Mouse (Mus musculus): ENCODE measurements around the gene Arhgap10. TPM values are rescaled to one million over a fixed set of nuclear protein-coding genes. Genes with fewer than 3 reads are reported as not detected.

The Arhgap10 gene
- polyA plus RNA-seq, 1 experiment from 2014 or later, result 26.3 TPM

GRCm38 (mm10) chr8:77375999-77376398 lies 141.8 kb downstream of the Arhgap10 start:
- Histone ChIP-seq H3K27me3 (ENCODE audit: control insufficient read depth, insufficient read depth, low read length) (no peaks in the 10 kb centered on the region), H3K4me2 (ENCODE audit: low read depth, low read length) (no peak overlapping the region), H3K9me3 (replicated peaks; ENCODE audit: control insufficient read depth, low read length) (no peaks in the 10 kb centered on the region), H3K9ac (replicated peaks; ENCODE audit: low read length) (no peak overlapping the region), H3K4me1 (ENCODE audit: control insufficient read depth, insufficient read depth, low read length) (no peaks in the 10 kb centered on the region), H3K27ac (replicated peaks; ENCODE audit: low read depth, low read length) (no peak overlapping the region), H3K36me3 (replicated peaks; ENCODE audit: control insufficient read depth, insufficient read depth, low read depth, low read length) (no peaks in the 10 kb centered on the region), H3K4me3 (ENCODE audit: low read depth, low read length) (no peak overlapping the region)
- ATAC-seq (replicated peaks; ENCODE audit: insufficient number of reproducible peaks, low FRiP score, low TSS enrichment, low read depth) (no peak), DNase-seq (ENCODE audit: low spot score) (no peak)
- 88% methylated on average over 2 of the region's 2 CpGs for WGBS

- Histone ChIP-seq H3K36me3 (replicated peaks; ENCODE audit: control insufficient read depth, insufficient read depth, low read depth, low read length) (no peaks in the 10 kb centered on the region), H3K4me1 (ENCODE audit: control insufficient read depth, insufficient read depth, low read length) (no peaks in the 10 kb centered on the region), H3K27me3 (ENCODE audit: control insufficient read depth, insufficient read depth, low read length) (no peaks in the 10 kb centered on the region), H3K27ac (replicated peaks; ENCODE audit: low read depth, low read length) (no peak overlapping the region), H3K4me3 (ENCODE audit: low read depth, low read length) (no peak overlapping the region), H3K9me3 (replicated peaks; ENCODE audit: control insufficient read depth, low read length) (no peaks in the 10 kb centered on the region), H3K9ac (replicated peaks; ENCODE audit: low read length) (no peak overlapping the region), H3K4me2 (ENCODE audit: low read depth, low read length) (no peak overlapping the region)
- WGBS, result 90% methylated on average over 6 of the region's 6 CpGs
- ATAC-seq (replicated peaks; ENCODE audit: insufficient number of reproducible peaks, low FRiP score, low TSS enrichment, low read depth) (no peak), DNase-seq (ENCODE audit: low spot score) (no peak)
Observed at GRCm38 (mm10) chr8:77371006-77371405, 146.7 kb downstream of the Arhgap10 start.

- Histone ChIP-seq H3K9ac (replicated peaks; ENCODE audit: low read length) (no peak overlapping the region), H3K27ac (replicated peaks; ENCODE audit: low read depth, low read length) (no peak overlapping the region), H3K4me3 (ENCODE audit: low read depth, low read length) (no peak overlapping the region), H3K4me1 (ENCODE audit: control insufficient read depth, insufficient read depth, low read length) (no peaks in the 10 kb centered on the region), H3K36me3 (replicated peaks; ENCODE audit: control insufficient read depth, insufficient read depth, low read depth, low read length) (no peaks in the 10 kb centered on the region), H3K27me3 (ENCODE audit: control insufficient read depth, insufficient read depth, low read length) (no peaks in the 10 kb centered on the region), H3K4me2 (ENCODE audit: low read depth, low read length) (no peak overlapping the region), H3K9me3 (replicated peaks; ENCODE audit: control insufficient read depth, low read length) (no peaks in the 10 kb centered on the region)
- 69% methylated on average over 2 of the region's 2 CpGs for WGBS
- ATAC-seq (replicated peaks; ENCODE audit: insufficient number of reproducible peaks, low FRiP score, low TSS enrichment, low read depth) (no peak), DNase-seq (ENCODE audit: low spot score) (no peak)
Observed at GRCm38 (mm10) chr8:77370308-77370707, 147.4 kb downstream of the Arhgap10 start.

- no peak overlapping the region for H3K9ac ChIP-seq (replicated peaks; ENCODE audit: low read length)
- H3K36me3 ChIP-seq (replicated peaks; ENCODE audit: control insufficient read depth, insufficient read depth, low read depth, low read length), result no peaks in the 10 kb centered on the region
- DNase-seq (ENCODE audit: low spot score) (no peak), ATAC-seq (replicated peaks; ENCODE audit: insufficient number of reproducible peaks, low FRiP score, low TSS enrichment, low read depth) (no peak)
- H3K4me3 ChIP-seq (ENCODE audit: low read depth, low read length), result no peak overlapping the region
- H3K4me2 ChIP-seq (ENCODE audit: low read depth, low read length), result no peak overlapping the region
- 86% methylated on average over 7 of the region's 7 CpGs for WGBS
- H3K27me3 ChIP-seq (ENCODE audit: control insufficient read depth, insufficient read depth, low read length), result no peaks in the 10 kb centered on the region
- no peaks in the 10 kb centered on the region for H3K9me3 ChIP-seq (replicated peaks; ENCODE audit: control insufficient read depth, low read length)
- no peak overlapping the region for H3K27ac ChIP-seq (replicated peaks; ENCODE audit: low read depth, low read length)
- no peaks in the 10 kb centered on the region for H3K4me1 ChIP-seq (ENCODE audit: control insufficient read depth, insufficient read depth, low read length)
Observed at GRCm38 (mm10) chr8:77369671-77370070, 148.1 kb downstream of the Arhgap10 start.

GRCm38 (mm10) chr8:77367091-77367490 lies 150.7 kb downstream of the Arhgap10 start:
- 49% methylated on average over 3 of the region's 3 CpGs for WGBS
- H3K27me3 ChIP-seq (ENCODE audit: control insufficient read depth, insufficient read depth, low read length), result no peaks in the 10 kb centered on the region
- ATAC-seq (replicated peaks; ENCODE audit: insufficient number of reproducible peaks, low FRiP score, low TSS enrichment, low read depth), result no peak

GRCm38 (mm10) chr8:77366446-77366845 lies 151.3 kb downstream of the Arhgap10 start:
- WGBS, result 86% methylated on average over 4 of the region's 4 CpGs
- no peak for DNase-seq (ENCODE audit: low spot score)
- ATAC-seq (replicated peaks; ENCODE audit: insufficient number of reproducible peaks, low FRiP score, low TSS enrichment, low read depth), result no peak

More at GRCm38 (mm10) chr8:77367091-77367490, 150.7 kb downstream of the Arhgap10 start:
- no peak overlapping the region for H3K9ac ChIP-seq (replicated peaks; ENCODE audit: low read length)
- DNase-seq (ENCODE audit: low spot score), result peak; percentile 52
- H3K27ac ChIP-seq (replicated peaks; ENCODE audit: low read depth, low read length), result no peak overlapping the region
- no peaks in the 10 kb centered on the region for H3K36me3 ChIP-seq (replicated peaks; ENCODE audit: control insufficient read depth, insufficient read depth, low read depth, low read length)
- H3K4me1 ChIP-seq (ENCODE audit: control insufficient read depth, insufficient read depth, low read length), result no peaks in the 10 kb centered on the region
- H3K4me2 ChIP-seq (ENCODE audit: low read depth, low read length), result no peak overlapping the region
- H3K9me3 ChIP-seq (replicated peaks; ENCODE audit: control insufficient read depth, low read length), result no peaks in the 10 kb centered on the region
- no peak overlapping the region for H3K4me3 ChIP-seq (ENCODE audit: low read depth, low read length)

GRCm38 (mm10) chr8:77365990-77366389 lies 151.8 kb downstream of the Arhgap10 start:
- Histone ChIP-seq H3K4me2 (ENCODE audit: low read depth, low read length) (no peak overlapping the region), H3K4me1 (ENCODE audit: control insufficient read depth, insufficient read depth, low read length) (no peaks in the 10 kb centered on the region), H3K4me3 (ENCODE audit: low read depth, low read length) (no peak overlapping the region), H3K27ac (replicated peaks; ENCODE audit: low read depth, low read length) (no peak overlapping the region), H3K36me3 (replicated peaks; ENCODE audit: control insufficient read depth, insufficient read depth, low read depth, low read length) (no peaks in the 10 kb centered on the region), H3K9me3 (replicated peaks; ENCODE audit: control insufficient read depth, low read length) (no peaks in the 10 kb centered on the region), H3K27me3 (ENCODE audit: control insufficient read depth, insufficient read depth, low read length) (no peaks in the 10 kb centered on the region), H3K9ac (replicated peaks; ENCODE audit: low read length) (no peak overlapping the region)
- no peak for DNase-seq (ENCODE audit: low spot score)
- WGBS, result 68% methylated on average over 6 of the region's 6 CpGs
- no peak for ATAC-seq (replicated peaks; ENCODE audit: insufficient number of reproducible peaks, low FRiP score, low TSS enrichment, low read depth)

More at GRCm38 (mm10) chr8:77366446-77366845, 151.3 kb downstream of the Arhgap10 start:
- Histone ChIP-seq H3K4me3 (ENCODE audit: low read depth, low read length) (no peak overlapping the region), H3K27me3 (ENCODE audit: control insufficient read depth, insufficient read depth, low read length) (no peaks in the 10 kb centered on the region), H3K4me2 (ENCODE audit: low read depth, low read length) (no peak overlapping the region), H3K27ac (replicated peaks; ENCODE audit: low read depth, low read length) (no peak overlapping the region), H3K4me1 (ENCODE audit: control insufficient read depth, insufficient read depth, low read length) (no peaks in the 10 kb centered on the region), H3K36me3 (replicated peaks; ENCODE audit: control insufficient read depth, insufficient read depth, low read depth, low read length) (no peaks in the 10 kb centered on the region), H3K9me3 (replicated peaks; ENCODE audit: control insufficient read depth, low read length) (no peaks in the 10 kb centered on the region), H3K9ac (replicated peaks; ENCODE audit: low read length) (no peak overlapping the region)

GRCm38 (mm10) chr8:77364472-77364871 lies 153.3 kb downstream of the Arhgap10 start:
- Histone ChIP-seq H3K36me3 (replicated peaks; ENCODE audit: control insufficient read depth, insufficient read depth, low read depth, low read length) (no peaks in the 10 kb centered on the region), H3K9me3 (replicated peaks; ENCODE audit: control insufficient read depth, low read length) (no peaks in the 10 kb centered on the region), H3K27me3 (ENCODE audit: control insufficient read depth, insufficient read depth, low read length) (no peaks in the 10 kb centered on the region), H3K4me3 (ENCODE audit: low read depth, low read length) (no peak overlapping the region), H3K4me1 (ENCODE audit: control insufficient read depth, insufficient read depth, low read length) (no peaks in the 10 kb centered on the region), H3K4me2 (ENCODE audit: low read depth, low read length) (no peak overlapping the region), H3K27ac (replicated peaks; ENCODE audit: low read depth, low read length) (no peak overlapping the region), H3K9ac (replicated peaks; ENCODE audit: low read length) (no peak overlapping the region)
- DNase-seq (ENCODE audit: low spot score), result no peak
- ATAC-seq (replicated peaks; ENCODE audit: insufficient number of reproducible peaks, low FRiP score, low TSS enrichment, low read depth), result no peak
- 90% methylated on average over 11 of the region's 11 CpGs for WGBS
